Mouse (Mus musculus) lung, postnatal 10 days (tissue): ENCODE measurements around the gene Usp6nl.

Source experiments
- DNase-seq: peaks from one replicate; pipeline ENCODE4 v3.0.0; 2021

Usp6nl gene

DNA sequence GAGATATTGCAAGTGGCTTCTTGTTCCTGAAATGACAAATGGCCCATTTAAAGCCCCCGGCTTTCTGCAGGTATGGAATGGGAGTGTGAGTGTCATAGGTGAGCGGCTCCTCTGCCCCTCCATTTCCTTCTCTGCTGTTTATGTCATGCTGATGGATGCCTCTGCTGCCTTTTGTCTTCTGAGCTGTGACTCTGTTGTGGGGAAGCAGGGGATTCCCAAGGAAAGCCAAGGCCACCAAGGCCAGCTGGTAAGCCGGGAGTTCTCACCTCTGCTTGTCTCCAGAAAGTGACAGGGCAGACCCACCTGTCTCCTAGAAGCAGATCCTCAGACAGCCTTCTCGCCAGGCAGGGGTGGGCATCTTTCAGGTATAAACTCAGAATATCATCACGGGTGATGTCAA, 157.2 kb downstream of the Usp6nl start:
- DNase-seq = no peak

DNA sequence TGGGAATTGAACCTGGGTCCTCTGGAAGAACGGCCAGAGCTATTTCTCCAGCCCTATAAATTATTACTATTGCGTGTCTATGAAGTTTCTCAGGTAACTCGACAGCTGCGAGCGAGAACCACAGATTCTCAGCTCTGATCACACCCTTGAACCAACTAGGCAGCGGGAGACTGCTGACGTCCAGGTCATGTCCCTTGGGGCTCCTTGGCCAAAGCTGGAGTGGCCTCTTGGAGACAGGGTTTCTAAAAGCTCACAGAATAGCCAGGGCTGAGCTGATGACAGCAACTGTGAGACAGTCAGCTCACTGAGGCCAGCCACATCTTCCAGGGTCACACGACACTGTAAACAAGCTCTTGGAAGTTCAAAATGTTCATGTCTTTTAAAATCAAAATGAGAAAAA, 159.5 kb downstream of the Usp6nl start:
- DNase-seq = no peak

DNA sequence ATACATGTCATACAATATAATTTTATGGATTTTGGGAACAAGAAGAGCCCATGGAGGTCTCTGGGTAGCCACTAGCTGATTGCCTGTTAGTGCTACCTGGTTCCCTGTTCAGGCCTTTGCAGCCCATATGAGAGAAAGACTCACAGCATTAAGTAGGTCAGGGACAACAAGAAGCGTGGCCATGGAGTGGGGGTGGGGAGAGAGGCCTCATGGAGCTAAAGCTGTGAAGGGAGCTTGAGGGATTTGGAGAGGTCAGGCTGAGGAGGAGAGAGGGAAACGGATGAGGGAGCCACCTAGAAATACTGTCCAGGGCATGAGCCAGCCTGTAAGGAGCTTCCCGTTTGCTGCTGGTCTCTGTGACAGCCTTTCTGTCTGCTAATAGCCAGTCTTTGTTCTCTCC, 159.9 kb downstream of the Usp6nl start:
- DNase-seq = no peak

DNA sequence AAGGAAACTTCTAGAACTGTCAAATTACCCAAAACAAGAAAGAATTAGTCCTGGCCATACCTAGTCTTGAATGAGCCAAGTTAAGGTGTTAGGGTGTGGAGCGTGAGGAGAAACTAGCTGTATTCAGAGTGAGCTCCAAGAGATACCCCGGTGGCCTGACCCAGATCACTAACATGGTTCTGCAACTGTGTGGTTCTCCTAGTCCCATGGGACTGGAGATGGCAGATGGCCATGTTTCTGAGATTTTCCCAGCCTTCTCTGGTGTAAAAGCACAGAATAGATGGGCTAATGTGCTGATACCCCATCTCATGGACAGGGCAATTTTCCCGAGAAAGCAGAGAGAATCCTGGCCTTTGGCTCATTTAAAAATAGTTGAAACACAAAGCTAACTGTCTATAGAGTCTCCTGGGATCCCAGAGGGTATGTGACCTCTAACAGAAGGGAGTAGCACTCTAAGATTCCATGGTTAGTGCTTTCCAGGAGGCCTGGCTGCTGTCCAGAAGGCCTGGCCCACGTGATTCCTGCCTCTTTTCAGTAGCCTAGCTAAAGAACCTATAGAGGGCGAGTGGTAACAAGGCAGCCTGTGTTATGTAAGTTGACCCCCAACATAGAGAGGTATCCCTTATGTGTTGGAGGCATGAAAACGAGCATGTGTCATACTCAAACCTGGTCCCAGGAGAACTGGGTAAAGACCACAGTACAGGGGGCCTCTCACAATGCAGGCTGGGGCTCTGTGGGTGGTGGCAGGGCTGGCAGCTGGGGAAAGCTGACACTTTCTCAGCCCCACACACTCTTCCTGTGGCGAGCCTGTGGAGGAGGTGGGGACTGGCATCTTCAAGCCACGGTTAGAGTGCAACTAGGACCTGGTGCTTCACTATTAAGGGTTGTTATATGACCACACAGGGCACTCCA, 160.9 kb downstream of the Usp6nl start:
- peak; percentile 58 for DNase-seq

DNA sequence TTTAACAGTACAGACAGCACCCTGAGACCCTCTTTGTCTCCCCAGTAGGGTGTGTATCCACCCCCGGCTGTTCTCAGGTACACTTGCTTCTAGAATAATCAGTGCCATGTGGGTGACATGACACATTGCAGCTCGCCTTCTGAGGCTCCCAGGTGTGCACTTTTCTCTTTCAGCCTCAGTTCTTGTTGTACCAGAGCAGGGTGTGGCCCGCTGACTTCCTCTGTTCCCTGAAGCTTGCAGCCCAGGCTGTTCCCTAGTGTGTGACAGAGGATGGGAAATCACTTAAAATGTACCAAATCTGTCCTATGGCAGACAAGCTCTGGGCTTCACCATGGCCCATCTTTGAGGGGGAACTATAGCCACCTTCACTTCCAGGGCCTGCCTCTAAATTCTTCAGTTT, 161.7 kb downstream of the Usp6nl start:
- DNase-seq = no peak

DNA sequence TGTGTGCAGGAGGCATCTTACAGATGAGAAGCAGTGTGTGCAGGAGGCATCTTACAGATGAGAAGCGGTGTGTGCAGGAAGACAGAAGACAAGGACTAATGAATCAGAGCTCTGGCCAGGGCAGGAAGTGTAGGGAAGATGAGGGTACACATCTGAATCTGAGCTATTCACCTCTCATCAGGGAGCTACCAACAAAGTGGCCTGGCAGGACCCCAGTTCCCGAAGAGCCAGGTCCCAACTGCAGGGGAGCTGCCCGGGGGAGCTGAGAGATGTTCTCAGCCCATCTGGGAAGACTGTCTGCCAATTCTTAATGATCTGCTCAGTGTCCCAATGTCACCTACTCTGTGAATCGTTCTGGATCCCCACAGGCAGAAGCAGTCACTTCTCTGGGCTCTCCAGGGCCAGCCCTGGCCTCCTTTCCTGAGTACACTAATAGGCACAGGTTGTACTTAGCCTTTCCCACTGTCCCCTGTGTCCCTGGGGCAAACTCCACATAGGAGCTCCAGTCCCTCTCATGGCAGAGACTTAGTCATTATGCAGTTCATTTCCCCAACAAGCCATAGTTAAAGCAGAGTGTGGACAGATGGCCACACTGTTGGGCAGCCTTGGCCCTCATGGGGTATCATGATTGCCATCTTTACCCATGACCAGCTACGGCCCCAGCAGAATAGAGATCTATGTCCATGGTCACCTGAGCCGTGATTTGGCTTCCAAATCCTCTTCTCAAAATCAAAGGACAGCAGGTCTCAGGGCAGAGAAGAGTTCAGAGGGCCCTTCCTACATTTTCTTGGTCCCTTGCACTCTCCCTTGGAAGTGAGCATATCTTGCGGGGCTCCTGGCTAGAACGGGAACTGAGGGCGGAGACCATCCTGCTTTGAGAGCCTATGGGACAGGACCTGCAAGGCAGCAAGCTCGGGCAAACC, 165.4 kb downstream of the Usp6nl start:
- no peak for DNase-seq

DNA sequence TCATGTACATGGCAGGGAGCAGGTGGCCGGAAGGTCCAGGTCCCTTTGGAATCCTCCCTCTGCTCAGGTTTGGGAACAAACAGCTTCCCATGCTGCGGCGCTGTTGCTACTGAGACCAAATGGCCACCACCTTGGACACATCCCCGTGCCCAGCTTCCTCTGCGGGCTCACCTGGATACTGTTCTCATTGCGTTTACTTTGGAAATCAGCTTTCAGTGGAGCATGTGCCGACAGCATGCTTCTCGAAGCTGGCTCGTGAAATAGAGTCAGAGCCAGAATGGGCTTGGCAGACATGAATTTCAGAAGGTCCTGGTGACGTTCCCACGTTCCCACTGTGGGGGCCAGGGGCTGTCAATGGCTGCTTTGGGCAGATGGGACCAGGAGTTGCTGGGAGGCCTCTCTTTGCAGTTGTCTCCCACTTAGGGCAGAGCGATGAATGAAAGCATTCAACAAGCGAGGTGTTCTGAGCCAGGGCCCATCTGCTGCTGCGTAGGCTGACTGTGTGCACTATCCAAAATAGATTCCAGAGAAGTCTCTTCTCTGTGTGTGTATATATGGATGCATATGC, 166.1 kb downstream of the Usp6nl start:
- no peak for DNase-seq

DNA sequence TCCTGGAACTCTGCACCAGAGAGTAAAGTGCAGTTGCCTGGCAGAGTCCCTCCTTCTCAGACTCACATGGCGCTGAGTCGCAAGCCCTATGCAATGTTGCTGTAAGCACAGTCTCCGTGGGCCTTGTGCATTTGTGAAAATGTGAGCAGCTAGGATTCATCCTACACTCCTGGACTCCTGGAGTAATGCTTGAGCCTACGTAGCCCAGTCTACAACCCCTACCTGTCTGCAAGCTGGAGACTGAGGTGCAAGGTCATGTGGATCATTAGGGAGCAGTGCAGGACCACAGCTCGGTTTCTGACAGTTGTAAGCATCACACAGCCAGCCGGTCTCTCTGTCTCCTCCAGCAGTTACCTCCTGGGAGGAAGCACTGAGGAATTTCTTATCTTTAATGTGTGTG, 167.6 kb downstream of the Usp6nl start:
- no peak for DNase-seq

DNA sequence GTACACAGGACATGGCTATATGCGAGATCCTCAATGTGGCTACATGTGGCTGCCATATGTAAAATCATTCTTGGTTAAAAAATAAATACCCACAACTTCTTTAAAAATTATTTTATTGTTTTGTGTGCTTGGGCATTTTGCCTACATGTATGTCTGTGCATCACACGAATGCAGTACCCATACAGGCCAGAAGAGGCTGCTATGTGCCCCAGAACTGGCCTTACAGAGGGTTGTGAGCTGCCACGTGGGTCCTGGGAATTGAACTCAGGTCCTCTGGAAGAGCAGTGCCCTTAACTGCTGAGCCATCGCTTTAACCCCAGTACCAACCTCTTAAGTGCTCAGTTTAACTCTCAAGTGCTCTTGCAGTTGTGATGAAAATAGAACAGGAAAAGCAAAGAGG, 168.4 kb downstream of the Usp6nl start:
- no peak for DNase-seq

DNA sequence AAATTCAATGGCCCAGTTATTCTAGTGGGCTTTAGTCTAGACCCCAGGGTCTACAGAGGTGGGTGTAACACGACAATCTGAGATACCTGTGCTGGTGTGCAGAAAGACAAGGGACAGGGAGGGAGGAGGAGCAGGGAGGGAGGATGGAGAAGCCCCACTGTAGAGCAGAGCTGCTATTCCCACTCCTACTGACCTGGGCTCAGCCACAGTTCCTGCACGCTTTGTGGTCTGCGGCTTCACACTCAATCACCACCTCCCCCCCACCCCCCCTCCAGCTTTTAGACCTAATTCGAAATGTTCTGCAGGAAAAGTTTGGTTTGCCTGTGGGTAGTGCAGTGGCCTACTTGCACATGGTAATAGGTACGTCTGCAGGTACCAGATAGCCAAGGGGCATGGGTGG, 171.4 kb downstream of the Usp6nl start:
- no peak for DNase-seq
